Mouse (Mus musculus): Measurements from ENCODE around the gene E030018B13Rik. TPM values are rescaled to one million over a fixed set of nuclear protein-coding genes. Genes with fewer than 3 reads are reported as not detected.

Gene E030018B13Rik
- polyA plus RNA-seq, 1 experiment, result 0.11 TPM

DNA sequence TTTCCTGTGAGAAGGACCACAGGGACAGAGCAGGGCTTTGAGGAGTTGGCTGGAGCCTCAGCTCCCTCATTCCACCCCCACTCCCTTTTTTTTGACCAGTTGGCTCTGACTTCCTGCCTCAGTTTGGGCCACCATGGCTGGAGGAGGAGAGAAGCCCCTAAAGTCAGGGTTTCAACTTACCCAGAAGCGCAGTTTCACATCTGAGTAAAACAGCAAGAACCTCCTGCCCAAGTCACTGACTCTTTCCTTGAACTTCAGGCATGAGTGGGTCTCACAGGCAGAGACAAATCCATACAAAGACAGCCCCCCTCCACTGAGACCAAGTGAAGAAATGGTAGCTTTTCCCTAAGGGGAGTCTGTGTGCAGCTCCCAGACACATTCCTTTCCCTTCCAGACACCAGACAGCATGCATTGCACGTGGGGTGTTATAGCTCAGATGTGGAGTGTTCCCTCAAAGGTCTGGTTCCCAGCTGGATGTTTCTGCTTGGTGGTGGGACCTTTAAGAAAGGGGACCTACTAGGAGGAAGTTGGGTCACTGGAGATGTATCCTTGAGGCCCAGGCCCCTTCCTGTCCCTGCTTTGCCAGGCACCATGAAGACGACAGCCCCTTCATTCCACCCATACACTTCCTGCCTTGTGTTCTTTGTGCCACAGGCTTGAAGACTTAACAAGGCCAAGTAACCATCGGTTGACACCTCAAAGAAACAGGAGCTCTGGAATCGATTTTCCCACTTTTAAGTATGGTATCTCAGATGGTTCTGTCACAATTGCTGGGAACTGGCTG is 49.2 kb downstream of the E030018B13Rik start:
- DNase-seq (ENCODE audit: low read depth), result no peak

DNA sequence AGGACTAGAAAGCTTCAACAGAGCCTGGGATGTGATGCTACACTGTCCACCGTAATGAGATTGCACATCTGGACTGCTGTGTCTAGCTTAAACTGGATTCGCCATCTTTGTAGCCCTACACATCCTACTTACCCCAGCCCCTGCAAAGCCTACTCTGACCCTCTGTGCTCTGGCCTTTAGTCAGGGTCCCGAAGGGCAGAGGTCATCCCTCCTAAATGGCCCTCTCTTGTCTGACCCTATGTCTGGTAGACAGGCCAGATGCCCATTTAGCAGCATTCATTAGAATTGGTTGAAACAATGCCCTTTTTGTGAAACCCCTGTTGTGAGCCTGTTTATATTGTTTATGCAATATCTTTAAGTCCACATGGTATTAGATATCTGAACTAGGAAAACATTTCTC is 53.3 kb downstream of the E030018B13Rik start:
- no peak for DNase-seq (ENCODE audit: low read depth)

Other genes with a start within 250 kb of the E030018B13Rik start
- 30.1 and 39.0 TPM in 2 replicates for gene Klf13, start 22.1 kb downstream of the E030018B13Rik start, polyA plus RNA-seq (2012; rRNA removed)
- 0.58 and 1.4 TPM in 2 replicates for gene Trpm1, start 237.0 kb downstream of the E030018B13Rik start, polyA plus RNA-seq (2012; rRNA removed)

Measured in gonadal fat pad, adult 2 months (tissue).